Mouse (Mus musculus) kidney, adult 2 months (tissue): ENCODE data around the gene Fn1. TPM values are rescaled to one million over a fixed set of nuclear protein-coding genes. Genes with fewer than 3 reads are reported as not detected.

Experiments used
- DNase-seq: peaks from one replicate; pipeline ENCODE4 v3.0.0; 2021
- H3K27ac ChIP-seq: fragments of 200-500 bp; 2 replicates; pipeline ENCODE4 v1.5.1; 2012; ENCODE audit warnings: low read depth, low read length, control low read depth, inconsistent platforms; ENCODE audit not compliant: insufficient read depth
- H3K27me3 ChIP-seq: fragments of 200-500 bp; replicated peaks from 2 replicates; pipeline ENCODE4 v1.6.1; 2012; ENCODE audit warnings: mild to moderate bottlenecking, moderate library complexity, low read length, inconsistent platforms; ENCODE audit not compliant: control insufficient read depth, insufficient read depth
- H3K36me3 ChIP-seq: fragments of 200-500 bp; 2 replicates; pipeline ENCODE4 v1.6.1; 2012; ENCODE audit warnings: mild to moderate bottlenecking, moderate library complexity, low read length, inconsistent platforms; ENCODE audit not compliant: control insufficient read depth, insufficient read depth
- H3K4me1 ChIP-seq: fragments of 200-500 bp; 2 replicates; pipeline ENCODE4 v1.6.1; 2011; ENCODE audit warnings: low read length; ENCODE audit not compliant: control insufficient read depth, insufficient read depth
- H3K4me3 ChIP-seq: fragments of 200-500 bp; 2 replicates; pipeline ENCODE4 v1.5.1; 2011; ENCODE audit warnings: mild to moderate bottlenecking, low read depth, low read length, control low read depth; ENCODE audit not compliant: insufficient read depth
- CTCF ChIP-seq: fragments of 200-500 bp; conservative IDR thresholded peaks from 2 replicates; pipeline ENCODE4 v1.5.1; 2011; ENCODE audit warnings: low read depth, mild to moderate bottlenecking, control low read depth, low read length, moderate library complexity, mixed read lengths; ENCODE audit not compliant: insufficient read depth, insufficient read length
- POLR2A ChIP-seq: fragments of 200-500 bp; IDR thresholded peaks from one replicate; pipeline ENCODE4 v1.6.1; 2011; ENCODE audit warnings: low read depth, low read length, control low read depth
- WGBS: fragments of 180-500 bp; shearing (Covaris S2); methylation state at CpG from one replicate; pipeline ENCODE4 v1.1.7; 2018; 5-methylcytosine and 5-hydroxymethylcytosine counted together
- polyA plus RNA-seq: library from polyadenylated mRNA; depleted of rRNA; stranded (reverse); fragments of >200 nt; gene quantifications from 2 replicates; pipeline ENCODE4 v1.2.3, GENCODE M21; 2012

Fn1 gene
- polyA plus RNA-seq, 1 experiment: 47.3 TPM

DNA sequence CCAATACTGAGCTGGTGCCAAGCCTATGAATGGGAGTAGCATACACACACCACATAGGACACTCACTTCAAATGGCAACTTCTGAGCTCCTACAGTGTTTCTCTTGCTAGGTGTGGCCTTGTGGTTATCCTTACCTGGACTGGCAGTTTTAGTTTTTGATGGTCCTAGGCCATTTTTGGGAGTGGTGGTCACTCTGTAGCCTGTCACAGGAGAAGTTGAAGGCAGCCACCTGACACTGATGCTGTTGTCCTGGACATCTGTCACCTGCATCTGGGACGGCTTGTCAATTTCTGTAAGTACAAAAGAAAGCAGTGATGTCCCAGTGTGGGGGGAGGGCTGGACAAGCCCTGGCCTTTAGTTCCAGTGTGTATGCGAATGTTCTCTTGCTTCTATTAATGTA is 47.2 kb downstream of the Fn1 start:
- no peak overlapping the region for H3K4me3 ChIP-seq
- no peak for TF ChIP-seq CTCF
- TF ChIP-seq POLR2A: no peak
- H3K4me1 ChIP-seq: no peaks in the 10 kb centered on the region
- H3K27me3 ChIP-seq: no peaks in the 10 kb centered on the region
- H3K27ac ChIP-seq: no peak overlapping the region
- no peaks in the 10 kb centered on the region for H3K36me3 ChIP-seq
- DNase-seq: no peak
- WGBS: 95% methylated on average over 2 of the region's 2 CpGs

DNA sequence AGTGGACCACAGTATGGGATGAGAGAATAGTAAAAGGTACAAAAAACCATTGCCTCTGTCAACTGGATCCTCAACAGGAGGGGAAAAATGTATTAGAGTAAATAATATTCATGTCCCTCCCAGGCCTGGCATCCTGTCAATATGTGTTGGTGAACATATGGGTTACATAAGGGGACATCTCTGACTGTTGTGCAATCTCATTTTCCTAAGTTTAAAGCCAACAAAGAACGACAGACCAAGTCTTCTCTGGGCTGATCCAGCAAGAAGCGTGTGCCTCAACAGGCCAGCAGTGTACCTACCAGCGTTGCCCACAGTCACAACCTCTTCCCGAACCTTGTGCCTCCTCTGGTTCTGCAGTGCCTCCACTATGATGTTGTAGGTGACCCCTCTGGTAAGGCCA is 57.6 kb downstream of the Fn1 start:
- 93% methylated on average over 4 of the region's 4 CpGs for WGBS
- TF ChIP-seq POLR2A (no peak), CTCF (no peak)
- Histone ChIP-seq H3K4me3 (no peak overlapping the region), H3K27ac (no peak overlapping the region), H3K27me3 (no peaks in the 10 kb centered on the region), H3K4me1 (no peaks in the 10 kb centered on the region), H3K36me3 (no peaks in the 10 kb centered on the region)
- DNase-seq: no peak

DNA sequence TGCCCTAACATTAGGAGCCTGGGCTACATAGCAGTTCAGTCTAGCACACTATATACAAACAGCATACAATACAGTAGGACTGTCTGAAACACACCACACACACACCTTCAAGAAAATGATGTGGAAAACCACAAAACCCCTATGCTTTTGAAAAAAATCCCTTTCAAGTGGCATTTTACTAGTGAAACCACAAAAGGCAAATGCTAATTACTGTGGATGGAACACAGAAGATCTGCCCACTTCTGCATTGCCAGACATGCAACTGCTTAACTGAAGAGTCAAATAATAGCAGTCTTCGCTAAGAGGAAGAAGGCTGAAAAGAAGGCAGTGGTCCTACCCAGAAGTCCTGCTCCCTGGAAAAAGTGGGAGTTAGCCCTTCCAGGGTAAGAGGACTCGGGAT is 58.7 kb downstream of the Fn1 start:
- H3K36me3 ChIP-seq: no peaks in the 10 kb centered on the region
- no peak overlapping the region for H3K4me3 ChIP-seq
- H3K27ac ChIP-seq: no peak overlapping the region
- no peak for DNase-seq
- WGBS: 72% methylated on average over 2 of the region's 2 CpGs
- no peaks in the 10 kb centered on the region for H3K4me1 ChIP-seq
- TF ChIP-seq CTCF (no peak), POLR2A (no peak)
- no peaks in the 10 kb centered on the region for H3K27me3 ChIP-seq

DNA sequence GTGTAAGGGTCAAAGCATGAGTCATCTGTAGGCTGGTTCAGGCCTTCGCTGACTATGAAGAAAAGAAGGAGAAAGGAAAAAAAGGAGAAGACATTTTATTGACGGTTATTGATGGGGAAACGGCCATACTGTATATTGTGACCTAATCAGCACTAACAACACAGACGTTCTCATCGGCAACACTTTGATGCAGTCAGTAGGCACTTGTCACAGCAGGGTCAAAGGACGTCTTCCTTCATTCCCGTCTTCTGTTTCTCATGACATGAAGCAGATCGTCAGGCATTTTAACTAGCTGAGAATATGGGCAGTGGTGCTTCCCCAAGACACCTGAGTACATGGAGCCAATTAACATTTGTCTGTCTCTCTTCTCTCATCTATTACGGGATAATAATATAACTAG is 59.8 kb downstream of the Fn1 start:
- TF ChIP-seq POLR2A (no peak), CTCF (no peak)
- H3K4me3 ChIP-seq: no peak overlapping the region
- H3K4me1 ChIP-seq: no peaks in the 10 kb centered on the region
- no peaks in the 10 kb centered on the region for H3K36me3 ChIP-seq
- DNase-seq: no peak
- WGBS: 92% methylated on average over 9 of the region's 9 CpGs
- H3K27ac ChIP-seq: no peak overlapping the region
- no peaks in the 10 kb centered on the region for H3K27me3 ChIP-seq

DNA sequence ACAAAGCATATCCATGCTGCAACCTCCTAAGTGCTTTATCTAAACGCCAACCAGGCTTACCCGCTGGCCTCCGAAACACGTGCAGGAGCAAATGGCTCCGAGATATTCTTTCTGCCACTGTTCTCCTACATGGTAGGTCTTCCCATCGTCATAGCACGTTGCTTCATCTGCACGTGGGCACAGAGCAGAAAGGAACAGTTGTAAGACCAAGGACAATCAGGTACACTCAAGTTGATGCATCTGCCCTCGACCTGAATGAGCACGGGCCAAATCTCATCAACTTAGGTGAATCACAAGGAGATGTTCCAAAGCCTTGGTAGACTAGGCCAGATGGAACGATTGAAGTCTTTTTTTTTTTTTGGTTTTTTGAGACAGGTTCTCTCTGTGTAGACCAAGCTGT is 63.0 kb downstream of the Fn1 start:
- Histone ChIP-seq H3K4me1 (no peaks in the 10 kb centered on the region), H3K36me3 (no peaks in the 10 kb centered on the region), H3K27me3 (no peaks in the 10 kb centered on the region), H3K4me3 (no peak overlapping the region), H3K27ac (no peak overlapping the region)
- DNase-seq: no peak
- WGBS: 96% methylated on average over 11 of the region's 11 CpGs
- TF ChIP-seq POLR2A (no peak), CTCF (no peak)

DNA sequence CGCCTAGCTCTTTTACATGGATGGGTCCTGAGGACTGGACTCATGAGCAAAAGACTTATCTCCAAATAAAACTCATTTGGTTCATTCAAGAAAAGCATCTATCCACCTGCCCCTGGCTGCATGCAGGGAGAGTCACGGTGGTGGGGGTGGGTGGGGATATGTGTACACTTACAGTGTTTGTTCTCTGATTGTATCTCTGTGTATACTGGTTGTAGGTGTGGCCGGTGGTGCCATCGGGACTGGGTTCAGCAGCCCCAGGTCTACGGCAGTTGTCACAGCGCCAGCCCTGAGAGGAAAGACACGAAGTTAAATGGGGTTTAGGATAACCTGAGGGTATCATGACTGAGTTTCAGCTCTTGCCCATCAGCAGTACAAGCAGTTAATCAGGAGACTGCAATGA is 66.3 kb downstream of the Fn1 start:
- 90% methylated on average over 7 of the region's 7 CpGs for WGBS
- TF ChIP-seq CTCF (no peak), POLR2A (no peak)
- no peaks in the 10 kb centered on the region for H3K36me3 ChIP-seq

DNA sequence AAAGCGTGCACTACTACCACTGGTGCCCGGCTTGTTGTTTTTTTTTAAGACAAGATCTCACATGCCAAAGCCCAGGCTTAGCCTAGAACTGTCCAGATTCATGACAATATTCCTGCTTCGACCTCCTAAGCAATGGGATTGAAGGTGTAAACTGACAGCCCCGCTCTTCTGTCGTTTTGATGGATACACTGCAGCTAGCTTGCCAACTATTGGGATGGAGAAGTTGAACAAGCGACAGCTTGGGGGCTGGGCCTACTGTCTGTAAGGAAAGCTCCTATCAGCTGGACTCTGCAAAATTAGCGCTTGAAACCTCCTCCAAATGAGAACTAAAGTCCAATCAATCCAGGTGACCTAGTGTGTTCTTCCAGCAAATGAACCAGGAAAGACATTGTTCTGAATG is 69.1 kb downstream of the Fn1 start:
- 89% methylated on average over 7 of the region's 7 CpGs for WGBS
- Histone ChIP-seq H3K4me1 (no peaks in the 10 kb centered on the region; the same call in 1 of the 2 replicates), H3K36me3 (no peaks in the 10 kb centered on the region), H3K27me3 (no peaks in the 10 kb centered on the region), H3K27ac (no peak overlapping the region), H3K4me3 (no peak overlapping the region)
- TF ChIP-seq CTCF (no peak), POLR2A (no peak)
- DNase-seq: no peak

More for the DNA sequence above, 66.3 kb downstream of the Fn1 start:
- H3K4me3 ChIP-seq: no peak overlapping the region
- no peak overlapping the region for H3K27ac ChIP-seq
- H3K27me3 ChIP-seq: no peaks in the 10 kb centered on the region
- no peak for DNase-seq
- no peaks in the 10 kb centered on the region for H3K4me1 ChIP-seq

DNA sequence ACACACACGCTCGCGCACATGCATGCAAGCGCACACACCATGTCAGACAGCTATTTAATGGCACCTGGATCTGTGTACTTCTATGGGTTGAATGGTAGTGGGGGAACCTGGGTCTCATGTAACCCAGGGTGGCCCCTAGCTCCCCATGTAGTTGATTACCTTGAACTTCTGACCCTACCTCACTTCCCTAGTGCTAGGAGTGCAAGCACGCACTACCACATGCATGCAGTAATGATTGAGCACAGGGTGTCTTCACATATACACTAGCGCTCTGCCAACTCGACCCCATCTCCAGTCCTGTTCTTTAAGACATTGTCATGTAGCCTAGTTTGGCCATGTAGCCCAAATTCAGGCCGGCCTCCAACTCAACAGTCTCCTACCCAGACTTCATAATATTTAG is 69.7 kb downstream of the Fn1 start:
- Histone ChIP-seq H3K27me3 (no peaks in the 10 kb centered on the region), H3K36me3 (no peaks in the 10 kb centered on the region), H3K4me1 (no peaks in the 10 kb centered on the region; the same call in 1 of the 2 replicates), H3K27ac (no peak overlapping the region), H3K4me3 (no peak overlapping the region)
- TF ChIP-seq POLR2A (no peak), CTCF (no peak)
- no peak for DNase-seq
- 93% methylated on average over 8 of the region's 8 CpGs for WGBS
